Mouse (Mus musculus): ENCODE data around the gene Akr1d1. TPM values are rescaled to one million over a fixed set of nuclear protein-coding genes. Genes with fewer than 3 reads are reported as not detected.
A peak's percentile ranks its signal among the peaks of the same experiment; 100 is the strongest.

Gene Akr1d1
- polyA plus RNA-seq, 1 experiment from 2014 or later, result not detected

- Histone ChIP-seq H3K4me3 (ENCODE audit: low read length) (no peak overlapping the region), H3K36me3 (ENCODE audit: control insufficient read depth, insufficient read depth) (no peaks in the 10 kb centered on the region), H3K9me3 (replicated peaks; ENCODE audit: control insufficient read depth, low read length) (no peaks in the 10 kb centered on the region), H3K27ac (ENCODE audit: low read length) (no peak overlapping the region), H3K9ac (ENCODE audit: low read length) (no peak overlapping the region), H3K27me3 (ENCODE audit: control insufficient read depth, insufficient read depth, low read length) (no peaks in the 10 kb centered on the region), H3K4me1 (ENCODE audit: control insufficient read depth, insufficient read depth, low read length) (peaks cover 3% of the 10 kb centered on the region; the same call in 1 of the 2 replicates), H3K4me2 (ENCODE audit: low read depth, low read length) (no peak overlapping the region)
- peak; percentile 52; the same call in 1 of the 2 replicates for ATAC-seq (replicated peaks; ENCODE audit: extremely low read depth, insufficient read depth, low FRiP score)
- 32% methylated on average over 4 of the region's 4 CpGs for WGBS
Measured at GRCm38 (mm10) chr6:37589340-37589962, 59.5 kb downstream of the Akr1d1 start.

DNA sequence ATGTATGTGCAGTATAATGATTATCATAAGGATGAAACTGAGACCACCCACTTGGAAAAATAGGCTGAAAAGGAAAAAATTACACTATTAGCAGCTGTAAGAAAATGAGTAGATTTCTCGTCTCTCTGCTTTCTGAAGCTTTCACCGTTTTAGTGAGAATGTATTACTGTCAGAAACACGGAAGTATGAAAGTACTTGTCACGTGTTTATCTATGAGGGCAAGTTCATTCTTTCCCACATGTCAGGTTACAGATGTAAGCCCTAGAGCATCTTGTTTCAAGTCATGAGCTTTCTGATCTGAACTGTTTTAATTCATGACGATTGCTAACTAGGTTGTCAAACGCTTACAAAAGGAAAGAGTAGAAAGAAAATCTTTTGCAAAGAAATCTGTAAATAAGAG, 60.8 kb downstream of the Akr1d1 start:
- Histone ChIP-seq H3K27me3 (ENCODE audit: control insufficient read depth, insufficient read depth, low read length) (no peaks in the 10 kb centered on the region), H3K9me3 (replicated peaks; ENCODE audit: control insufficient read depth, low read length) (no peaks in the 10 kb centered on the region), H3K36me3 (ENCODE audit: control insufficient read depth, insufficient read depth) (no peaks in the 10 kb centered on the region), H3K4me1 (ENCODE audit: control insufficient read depth, insufficient read depth, low read length) (peaks cover 3% of the 10 kb centered on the region; the same call in 1 of the 2 replicates), H3K9ac (ENCODE audit: low read length) (no peak overlapping the region), H3K27ac (ENCODE audit: low read length) (no peak overlapping the region), H3K4me3 (ENCODE audit: low read length) (no peak overlapping the region), H3K4me2 (ENCODE audit: low read depth, low read length) (no peak overlapping the region)
- 71% methylated on average over 6 of the region's 6 CpGs for WGBS
- ATAC-seq (replicated peaks; ENCODE audit: extremely low read depth, insufficient read depth, low FRiP score), result no peak

DNA sequence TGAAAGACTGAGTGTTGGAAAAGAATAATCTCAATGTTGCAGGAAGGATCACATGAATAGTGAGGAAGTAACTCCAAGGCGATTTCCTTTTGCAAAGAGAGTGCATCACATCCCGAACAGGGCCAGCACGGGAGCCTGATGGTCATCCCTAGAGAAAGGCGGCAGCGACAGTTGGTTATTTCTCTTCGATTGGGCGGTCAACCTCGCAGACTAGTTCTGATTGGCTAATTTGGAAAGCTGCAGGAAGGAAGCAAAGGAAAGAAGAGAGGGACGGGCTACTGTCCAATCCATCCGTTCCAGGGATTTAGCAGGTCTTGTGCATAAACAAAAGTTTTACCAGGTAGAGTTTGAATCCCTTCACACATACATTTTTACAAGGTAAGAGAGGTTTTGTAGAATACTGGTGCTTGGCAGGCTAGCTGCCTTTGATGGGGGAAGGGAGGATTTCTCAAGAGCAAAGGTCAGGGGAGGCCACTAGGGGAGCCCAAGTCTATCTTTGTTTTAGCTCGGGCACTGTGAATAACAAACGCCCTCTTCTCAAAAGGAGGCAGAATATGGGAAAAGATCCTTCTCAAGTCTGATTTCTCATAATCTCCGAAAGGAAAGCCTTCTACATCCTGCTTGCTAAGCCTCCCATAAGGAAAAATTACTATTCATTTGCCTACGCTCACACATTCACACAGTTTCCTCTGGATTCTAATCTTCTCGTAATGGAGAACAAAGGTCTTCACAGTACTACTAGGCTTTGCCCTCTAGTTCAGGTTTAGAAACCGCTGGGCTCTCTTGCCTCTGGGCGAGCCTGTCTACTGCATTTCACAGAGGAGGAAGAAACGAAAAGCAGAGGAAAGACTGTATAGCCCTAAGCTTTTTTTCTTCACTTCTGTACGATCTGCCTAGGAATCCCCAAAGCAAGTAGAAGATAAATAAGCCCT, 62.4 kb downstream of the Akr1d1 start:
- H3K27ac ChIP-seq (ENCODE audit: low read length), result peak overlapping the region; percentile 58
- H3K36me3 ChIP-seq (ENCODE audit: control insufficient read depth, insufficient read depth), result no peaks in the 10 kb centered on the region
- 60% methylated on average over 19 of the region's 19 CpGs for WGBS
- H3K4me3 ChIP-seq (ENCODE audit: low read length), result no peak overlapping the region
- no peak overlapping the region for H3K4me2 ChIP-seq (ENCODE audit: low read depth, low read length)
- ATAC-seq (replicated peaks; ENCODE audit: extremely low read depth, insufficient read depth, low FRiP score), result 0 out of 2 replicates have a peak, but pooled peaks have one; percentile 32
- H3K9me3 ChIP-seq (replicated peaks; ENCODE audit: control insufficient read depth, low read length), result no peaks in the 10 kb centered on the region
- H3K9ac ChIP-seq (ENCODE audit: low read length), result no peak overlapping the region
- peaks cover 3% of the 10 kb centered on the region; the same call in 1 of the 2 replicates for H3K4me1 ChIP-seq (ENCODE audit: control insufficient read depth, insufficient read depth, low read length)
- no peaks in the 10 kb centered on the region for H3K27me3 ChIP-seq (ENCODE audit: control insufficient read depth, insufficient read depth, low read length)

GRCm38 (mm10) chr6:37593033-37593374, 63.0 kb downstream of the Akr1d1 start:
- Histone ChIP-seq H3K36me3 (ENCODE audit: control insufficient read depth, insufficient read depth) (no peaks in the 10 kb centered on the region), H3K4me2 (ENCODE audit: low read depth, low read length) (no peak overlapping the region), H3K4me1 (ENCODE audit: control insufficient read depth, insufficient read depth, low read length) (peaks cover 3% of the 10 kb centered on the region; the same call in 1 of the 2 replicates), H3K27me3 (ENCODE audit: control insufficient read depth, insufficient read depth, low read length) (no peaks in the 10 kb centered on the region), H3K4me3 (ENCODE audit: low read length) (no peak overlapping the region), H3K9me3 (replicated peaks; ENCODE audit: control insufficient read depth, low read length) (no peaks in the 10 kb centered on the region), H3K27ac (ENCODE audit: low read length) (peak overlapping the region; percentile 58), H3K9ac (ENCODE audit: low read length) (no peak overlapping the region)
- ATAC-seq (replicated peaks; ENCODE audit: extremely low read depth, insufficient read depth, low FRiP score), result no peak
- WGBS, result 48% methylated on average over 6 of the region's 6 CpGs

GRCm38 (mm10) chr6:37593551-37594089, 63.6 kb downstream of the Akr1d1 start:
- no peak for ATAC-seq (replicated peaks; ENCODE audit: extremely low read depth, insufficient read depth, low FRiP score)

DNA sequence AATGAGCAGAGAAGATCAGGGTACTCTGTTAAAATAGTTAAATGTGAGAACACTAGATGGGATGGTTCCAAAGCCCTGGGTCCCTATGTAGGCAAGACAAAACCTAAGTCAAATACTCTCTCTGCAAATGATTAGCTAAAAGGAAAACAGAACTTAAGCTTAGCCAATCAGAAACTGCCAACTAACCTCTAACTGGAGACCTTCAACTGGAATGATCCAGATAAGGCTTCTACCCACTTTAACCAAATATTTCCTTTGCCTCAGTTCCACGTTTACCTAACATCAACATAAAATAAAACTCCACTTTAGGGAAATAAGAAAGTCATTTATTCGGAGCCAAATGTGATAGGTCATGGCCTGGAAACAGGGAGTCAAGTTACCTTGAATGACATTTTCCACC, 67.1 kb downstream of the Akr1d1 start:
- Histone ChIP-seq H3K4me3 (ENCODE audit: low read length) (no peak overlapping the region), H3K4me2 (ENCODE audit: low read depth, low read length) (no peak overlapping the region), H3K9ac (ENCODE audit: low read length) (no peak overlapping the region), H3K4me1 (ENCODE audit: control insufficient read depth, insufficient read depth, low read length) (peaks cover 3% of the 10 kb centered on the region; the same call in 1 of the 2 replicates), H3K36me3 (ENCODE audit: control insufficient read depth, insufficient read depth) (no peaks in the 10 kb centered on the region), H3K27ac (ENCODE audit: low read length) (no peak overlapping the region), H3K9me3 (replicated peaks; ENCODE audit: control insufficient read depth, low read length) (no peaks in the 10 kb centered on the region), H3K27me3 (ENCODE audit: control insufficient read depth, insufficient read depth, low read length) (no peaks in the 10 kb centered on the region)
- 61% methylated on average over 2 of the region's 2 CpGs for WGBS
- no peak for ATAC-seq (replicated peaks; ENCODE audit: extremely low read depth, insufficient read depth, low FRiP score)

More at GRCm38 (mm10) chr6:37593551-37594089, 63.6 kb downstream of the Akr1d1 start:
- no peaks in the 10 kb centered on the region for H3K9me3 ChIP-seq (replicated peaks; ENCODE audit: control insufficient read depth, low read length)
- H3K9ac ChIP-seq (ENCODE audit: low read length), result no peak overlapping the region
- H3K4me3 ChIP-seq (ENCODE audit: low read length), result no peak overlapping the region
- no peaks in the 10 kb centered on the region for H3K36me3 ChIP-seq (ENCODE audit: control insufficient read depth, insufficient read depth)
- peaks cover 3% of the 10 kb centered on the region; the same call in 1 of the 2 replicates for H3K4me1 ChIP-seq (ENCODE audit: control insufficient read depth, insufficient read depth, low read length)
- H3K27me3 ChIP-seq (ENCODE audit: control insufficient read depth, insufficient read depth, low read length), result no peaks in the 10 kb centered on the region
- WGBS, result 23% methylated on average over 5 of the region's 5 CpGs
- H3K27ac ChIP-seq (ENCODE audit: low read length), result no peak overlapping the region
- no peak overlapping the region for H3K4me2 ChIP-seq (ENCODE audit: low read depth, low read length)

GRCm38 (mm10) chr6:37598033-37598432, 68.1 kb downstream of the Akr1d1 start:
- H3K27me3 ChIP-seq (ENCODE audit: control insufficient read depth, insufficient read depth, low read length), result no peaks in the 10 kb centered on the region
- no peaks in the 10 kb centered on the region for H3K9me3 ChIP-seq (replicated peaks; ENCODE audit: control insufficient read depth, low read length)
- no peak overlapping the region for H3K4me3 ChIP-seq (ENCODE audit: low read length)
- H3K4me1 ChIP-seq (ENCODE audit: control insufficient read depth, insufficient read depth, low read length), result no peaks in the 10 kb centered on the region
- H3K27ac ChIP-seq (ENCODE audit: low read length), result no peak overlapping the region
- no peaks in the 10 kb centered on the region for H3K36me3 ChIP-seq (ENCODE audit: control insufficient read depth, insufficient read depth)
- no peak for ATAC-seq (replicated peaks; ENCODE audit: extremely low read depth, insufficient read depth, low FRiP score)
- H3K4me2 ChIP-seq (ENCODE audit: low read depth, low read length), result no peak overlapping the region
- no peak overlapping the region for H3K9ac ChIP-seq (ENCODE audit: low read length)

DNA sequence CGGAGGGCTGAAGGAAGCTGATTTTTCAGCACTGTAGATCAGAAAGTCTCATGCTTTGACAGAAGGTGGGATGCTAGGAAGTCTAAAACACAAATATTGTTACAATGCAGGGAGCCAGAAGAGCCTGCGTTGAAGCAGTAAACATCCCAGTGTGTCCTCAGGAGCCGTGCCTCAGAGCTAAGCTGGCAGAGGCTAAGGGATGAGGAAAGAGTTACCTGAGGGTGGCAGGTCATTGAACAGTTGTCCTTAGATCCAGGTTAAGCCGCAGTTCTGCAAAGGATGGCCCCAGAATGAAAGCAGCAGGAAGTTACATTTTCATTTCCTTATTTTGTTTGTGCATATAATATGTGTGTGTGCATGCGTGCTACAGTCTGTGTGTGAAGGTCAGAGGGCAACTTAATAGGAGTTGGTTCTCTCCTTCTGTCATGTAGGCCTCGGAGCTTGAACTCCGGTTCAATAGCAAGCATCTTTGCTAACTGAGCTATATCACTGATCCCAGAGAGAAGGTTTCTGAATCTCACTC, 71.1 kb downstream of the Akr1d1 start:
- Histone ChIP-seq H3K9me3 (replicated peaks; ENCODE audit: control insufficient read depth, low read length) (no peaks in the 10 kb centered on the region), H3K4me2 (ENCODE audit: low read depth, low read length) (no peak overlapping the region), H3K4me1 (ENCODE audit: control insufficient read depth, insufficient read depth, low read length) (no peaks in the 10 kb centered on the region), H3K27me3 (ENCODE audit: control insufficient read depth, insufficient read depth, low read length) (no peaks in the 10 kb centered on the region), H3K9ac (ENCODE audit: low read length) (no peak overlapping the region), H3K27ac (ENCODE audit: low read length) (no peak overlapping the region), H3K4me3 (ENCODE audit: low read length) (no peak overlapping the region), H3K36me3 (ENCODE audit: control insufficient read depth, insufficient read depth) (no peaks in the 10 kb centered on the region)
- WGBS, result 81% methylated on average over 7 of the region's 7 CpGs
- ATAC-seq (replicated peaks; ENCODE audit: extremely low read depth, insufficient read depth, low FRiP score), result no peak

Measured in heart, embryonic 16.5 days (tissue).